8 mouse cellular contexts compared by ENCODE assay signal in genomic region chr6:38433261-38434033, GRCm38 (mm10). TPM values are rescaled to one million over a fixed set of nuclear protein-coding genes. Genes with fewer than 3 reads are reported as not detected.
A peak's percentile ranks its signal among the peaks of the same experiment; 100 is the strongest.
DNase-seq lines count a peak whose midpoint lies in the region; ATAC-seq and TF ChIP-seq lines count a peak whose summit lies in the region.

Gene Ubn2, plus strand, starts transcription at chr6:38433950.

- ATAC-seq in forebrain, embryonic 11.5 days (replicated peaks; ENCODE audit: low FRiP score), result peak; percentile 98
- peak; percentile 96 for ATAC-seq in heart, embryonic 16.5 days (replicated peaks; ENCODE audit: extremely low read depth, insufficient read depth, low FRiP score)
- ATAC-seq in liver, embryonic 15.5 days (ENCODE audit: insufficient read depth), result peak; percentile 92
- ATAC-seq in neural tube, embryonic 12.5 days (ENCODE audit: low FRiP score, low read depth), result peak; percentile 98

- no peaks in the 10 kb centered on the region for H3K27me3 ChIP-seq in CH12.LX (replicated peaks)
- no peaks in the 10 kb centered on the region for H3K27me3 ChIP-seq in forebrain, embryonic 11.5 days (ENCODE audit: control insufficient read depth, insufficient read depth, low read length)
- H3K27me3 ChIP-seq in heart, embryonic 16.5 days (ENCODE audit: control insufficient read depth, insufficient read depth, low read length), result no peaks in the 10 kb centered on the region
- H3K27me3 ChIP-seq in liver, embryonic 15.5 days, result no peaks in the 10 kb centered on the region
- H3K27me3 ChIP-seq in neural tube, embryonic 12.5 days (replicated peaks), result no peaks in the 10 kb centered on the region

- peak within 1 kb of the TSS; percentile 85 to 97 (median 91) for H3K4me3 ChIP-seq in CH12.LX (replicated peaks in 1 of 3; ENCODE audit: low read depth in 2 of 3, low read length in 2 of 3, poor library complexity in 1 of 3)
- H3K4me3 ChIP-seq in forebrain, embryonic 11.5 days (ENCODE audit: low read depth, low read length), result peak within 1 kb of the TSS; percentile 99
- H3K4me3 ChIP-seq in heart, embryonic 16.5 days (ENCODE audit: low read length), result peak within 1 kb of the TSS; percentile 98
- peak within 1 kb of the TSS; percentile 99 for H3K4me3 ChIP-seq in liver, embryonic 15.5 days (replicated peaks)
- peak within 1 kb of the TSS; percentile 98 for H3K4me3 ChIP-seq in neural tube, embryonic 12.5 days

- TF ChIP-seq CTCF in CH12.LX (conservative IDR thresholded peaks at IDR 0.05 in 1 of 2, IDR thresholded peaks at IDR 0.05 in 1 of 2; ENCODE audit: low read depth in 2 of 2, low read length in 2 of 2), result no peak

- peak within 1 kb of the TSS; percentile 79 for H3K27ac ChIP-seq in CH12.LX (ENCODE audit: insufficient read depth, low read depth)
- peak within 1 kb of the TSS; percentile 95 for H3K27ac ChIP-seq in forebrain, embryonic 11.5 days (ENCODE audit: low read depth, low read length)
- H3K27ac ChIP-seq in heart, embryonic 16.5 days (ENCODE audit: low read length), result peak within 1 kb of the TSS; percentile 99
- H3K27ac ChIP-seq in liver, embryonic 15.5 days (replicated peaks), result peak within 1 kb of the TSS; percentile 98
- H3K27ac ChIP-seq in neural tube, embryonic 12.5 days, result peak within 1 kb of the TSS; percentile 97

- peak within 1 kb of the TSS; percentile 72 for H3K9ac ChIP-seq in CH12.LX (ENCODE audit: insufficient read depth, low read depth)
- peak within 1 kb of the TSS; percentile 91 for H3K9ac ChIP-seq in forebrain, embryonic 11.5 days (ENCODE audit: low read length)
- H3K9ac ChIP-seq in heart, embryonic 16.5 days (ENCODE audit: low read length), result peak within 1 kb of the TSS; percentile 97
- H3K9ac ChIP-seq in liver, embryonic 15.5 days, result peak within 1 kb of the TSS; percentile 97
- peak within 1 kb of the TSS; percentile 97 for H3K9ac ChIP-seq in neural tube, embryonic 12.5 days

- TF ChIP-seq POLR2A in CH12.LX (IDR thresholded peaks at IDR 0.05; ENCODE audit: low read depth, low read length), result peak; percentile 87

- H3K36me3 ChIP-seq in CH12.LX (replicated peaks in 1 of 2; ENCODE audit: control insufficient read depth in 1 of 2, insufficient read depth in 1 of 2, low read length in 1 of 2), result no peaks in the 10 kb centered on the region
- no peaks in the 10 kb centered on the region for H3K36me3 ChIP-seq in forebrain, embryonic 11.5 days (ENCODE audit: control insufficient read depth, insufficient read depth, low read length)
- H3K36me3 ChIP-seq in heart, embryonic 16.5 days (ENCODE audit: control insufficient read depth, insufficient read depth), result no peaks in the 10 kb centered on the region
- H3K36me3 ChIP-seq in liver, embryonic 15.5 days (replicated peaks), result no peaks in the 10 kb centered on the region
- no peaks in the 10 kb centered on the region for H3K36me3 ChIP-seq in neural tube, embryonic 12.5 days

- in situ Hi-C loops in CH12.LX (cut with MboI; ENCODE audit: low pct_ligation_motif_present, low pct_unique_long_range_greater_than_20kb, low sequenced_read_pairs), result no loop called here

- dilution Hi-C loops in CH12.LX (cut with MboI; ENCODE audit: extremely low pct_ligation_motif_present, extremely low pct_unique_long_range_greater_than_20kb, low sequenced_read_pairs), result no loop called here

- TF ChIP-seq RAD21 in CH12.LX (IDR thresholded peaks at IDR 0.05; ENCODE audit: low read depth, low read length), result no peak

- H3K4me2 ChIP-seq in CH12.LX (ENCODE audit: insufficient read depth, low read depth, poor library complexity, severe bottlenecking), result peak within 1 kb of the TSS; percentile 95
- peak within 1 kb of the TSS; percentile 89 for H3K4me2 ChIP-seq in forebrain, embryonic 11.5 days (ENCODE audit: low read depth, low read length, severe bottlenecking)
- H3K4me2 ChIP-seq in heart, embryonic 16.5 days (ENCODE audit: low read depth, low read length), result peak within 1 kb of the TSS; percentile 97
- H3K4me2 ChIP-seq in liver, embryonic 15.5 days, result peak within 1 kb of the TSS; percentile 88
- H3K4me2 ChIP-seq in neural tube, embryonic 12.5 days (replicated peaks), result peak within 1 kb of the TSS; percentile 83

- peaks cover 0 to 10% of the 10 kb centered on the region in 2 experiments; a peak in 2 of 4 replicates for H3K4me1 ChIP-seq in CH12.LX (ENCODE audit: control insufficient read depth in 1 of 2, insufficient read depth in 2 of 2)
- 0 out of 2 replicates have a peak, but pooled peaks cover 1% of the 10 kb centered on the region for H3K4me1 ChIP-seq in forebrain, embryonic 11.5 days (replicated peaks; ENCODE audit: control insufficient read depth, insufficient read depth, low read length)
- H3K4me1 ChIP-seq in heart, embryonic 16.5 days (ENCODE audit: control insufficient read depth, insufficient read depth, low read length), result peaks cover 15% of the 10 kb centered on the region
- H3K4me1 ChIP-seq in liver, embryonic 15.5 days (replicated peaks), result peaks cover 28% of the 10 kb centered on the region
- H3K4me1 ChIP-seq in neural tube, embryonic 12.5 days, result peaks cover 11% of the 10 kb centered on the region

- no peak for TF ChIP-seq EP300 in CH12.LX (IDR thresholded peaks at IDR 0.05; ENCODE audit: low read length)

- WGBS in forebrain, embryonic 11.5 days, result under 1% methylated on average over 64 of the region's 64 CpGs
- under 1% methylated on average over 64 of the region's 64 CpGs for WGBS in heart, embryonic 16.5 days
- WGBS in liver, embryonic 15.5 days (ENCODE audit: insufficient replicate concordance), result 0% methylated on average over 64 of the region's 64 CpGs
- WGBS in neural tube, embryonic 12.5 days, result under 1% methylated on average over 64 of the region's 64 CpGs

- no peaks in the 10 kb centered on the region for H3K9me3 ChIP-seq in CH12.LX (replicated peaks; ENCODE audit: low read length)
- H3K9me3 ChIP-seq in forebrain, embryonic 11.5 days (ENCODE audit: control insufficient read depth, low read length), result no peaks in the 10 kb centered on the region
- no peaks in the 10 kb centered on the region for H3K9me3 ChIP-seq in heart, embryonic 16.5 days (replicated peaks; ENCODE audit: control insufficient read depth, low read length)
- no peaks in the 10 kb centered on the region for H3K9me3 ChIP-seq in liver, embryonic 15.5 days (replicated peaks)
- H3K9me3 ChIP-seq in neural tube, embryonic 12.5 days, result no peaks in the 10 kb centered on the region

- peaks cover 15% of the 10 kb centered on the region; the same call in 1 of the 2 replicates for H3K79me2 ChIP-seq in CH12.LX (replicated peaks; ENCODE audit: control insufficient read depth, extremely low read depth, insufficient read depth, poor library complexity, severe bottlenecking)

- DNase-seq in CH12.LX (ENCODE audit: extremely low read depth), result peak; percentile 98
- peak; percentile 98 for DNase-seq in c-Kit-positive CD71-positive TER-119-negative erythroid progenitor cells, embryonic 14.5 days (ENCODE audit: low read depth)
- DNase-seq in forebrain, embryonic 11.5 days (ENCODE audit: low spot score), result peak; percentile 99
- peak; percentile 99 for DNase-seq in kidney, postnatal 36 days
- DNase-seq in telencephalon, adult 2 months (ENCODE audit: low read depth, low spot score), result peak; percentile 99

TF ChIP-seq in CH12.LX, 34 proteins besides CTCF, POLR2A, EP300 and RAD21 (continues in another document):
- TF ChIP-seq MEF2A (IDR thresholded peaks at IDR 0.05; ENCODE audit: borderline replicate concordance, low read depth, low read length), result peak; percentile 41; the same call in 1 of the 2 replicates
- TF ChIP-seq ZMIZ1 (IDR thresholded peaks at IDR 0.05; ENCODE audit: low read depth, low read length), result no peak; the same call in none of the 2 replicates
- TF ChIP-seq TCF12 (IDR thresholded peaks at IDR 0.05; ENCODE audit: low read depth, low read length), result peak; percentile 89
- TF ChIP-seq MAX (IDR thresholded peaks at IDR 0.05; ENCODE audit: low read length), result peak; percentile 5; the same call in 1 of the 2 replicates
- no peak for TF ChIP-seq CHD1 (IDR thresholded peaks at IDR 0.05; ENCODE audit: low read depth, low read length)
- no peak; the same call in 1 of the 2 replicates for TF ChIP-seq JUND (conservative IDR thresholded peaks at IDR 0.05; ENCODE audit: low read depth, low read length)
- peak; percentile 74 for TF ChIP-seq NELFE (IDR thresholded peaks at IDR 0.05; ENCODE audit: low read depth, low read length)
- peak; percentile 96 for TF ChIP-seq NRF1 (IDR thresholded peaks at IDR 0.05; ENCODE audit: low read depth, low read length)
- TF ChIP-seq MYC (IDR thresholded peaks at IDR 0.05; ENCODE audit: low read depth, low read length), result 0 out of 2 replicates have a peak, but pooled peaks have one; percentile 31
- TF ChIP-seq MAZ (IDR thresholded peaks at IDR 0.05; ENCODE audit: low read depth, low read length), result peak; percentile 62; the same call in 1 of the 2 replicates
- no peak for TF ChIP-seq ZC3H11A (IDR thresholded peaks at IDR 0.05; ENCODE audit: low read depth, low read length)
- no peak for TF ChIP-seq RCOR1 (conservative IDR thresholded peaks at IDR 0.05; ENCODE audit: low read depth, low read length)
- no peak for TF ChIP-seq ZKSCAN1 (IDR thresholded peaks at IDR 0.05; ENCODE audit: borderline replicate concordance, low read depth, low read length)
- TF ChIP-seq POLR2AphosphoS2 (IDR thresholded peaks at IDR 0.05; ENCODE audit: low read depth, low read length), result no peak
- peak; percentile 98 for TF ChIP-seq MXI1 (IDR thresholded peaks at IDR 0.05; ENCODE audit: low read depth, low read length)
- peak; percentile 47; the same call in 1 of the 2 replicates for TF ChIP-seq BHLHE40 (IDR thresholded peaks at IDR 0.05; ENCODE audit: low read depth, low read length)
- TF ChIP-seq TBP (conservative IDR thresholded peaks at IDR 0.05; ENCODE audit: low read depth, low read length), result peak; percentile 95
- peak; percentile 60 for TF ChIP-seq JUN (IDR thresholded peaks at IDR 0.05; ENCODE audit: insufficient read depth, low read depth, low read length)
- TF ChIP-seq MAFK (IDR thresholded peaks at IDR 0.05; ENCODE audit: insufficient replicate concordance, low read length), result no peak
- peak; percentile 76 for TF ChIP-seq ELF1 (IDR thresholded peaks at IDR 0.05; ENCODE audit: low read depth, low read length)
- peak; percentile 100 for TF ChIP-seq SIN3A (IDR thresholded peaks at IDR 0.05; ENCODE audit: low read length)
- TF ChIP-seq UBTF (IDR thresholded peaks at IDR 0.05; ENCODE audit: low read depth, low read length), result 0 out of 2 replicates have a peak, but pooled peaks have one; percentile 27
- TF ChIP-seq HCFC1 (IDR thresholded peaks at IDR 0.05; ENCODE audit: low read depth, low read length), result peak; percentile 79

RNA-seq across cellular contexts. Expression of gene Ubn2, which starts in this region (rescaled TPM):
- total RNA-seq in CH12.LX (2012; rRNA removed) (4.3 and 4.7 TPM in 2 replicates), CH12.LX (2014; rRNA removed) (4.9 and 5.2 TPM in 2 replicates)
- polyA plus RNA-seq in CH12.LX (2012; ENCODE audit: insufficient read length, low read depth), result 6.1 and 7.2 TPM in 2 replicates
- polyA plus RNA-seq in forebrain, embryonic 11.5 days (2014; fragmentation: Nextera tagmentation; extraction: Ambion mirVana), result 20.5 and 27.1 TPM in 2 replicates
- 8.3 and 8.9 TPM in 2 replicates for polyA plus RNA-seq in heart, embryonic 16.5 days (2015; fragmentation: Nextera tagmentation; extraction: Ambion mirVana)
- 4.1 and 5.1 TPM in 2 replicates for polyA plus RNA-seq in liver, embryonic 15.5 days (2015; fragmentation: Nextera tagmentation; extraction: Ambion mirVana)
- 30.2 and 32.8 TPM in 2 replicates for polyA plus RNA-seq in neural tube, embryonic 12.5 days (2016; fragmentation: Nextera tagmentation; extraction: Ambion mirVana)

Comparison
In these comparisons a context has a peak if more than half of its experiments do, and no peak if none do; other contexts are left out.
1. Peak in every context shown above with its lines: DNase-seq, ATAC-seq, H3K4me3 ChIP-seq and H3K27ac ChIP-seq.